Mouse (Mus musculus) spleen, adult 12 weeks (tissue): ENCODE measurements around the gene Gm42715.
A peak's percentile ranks its signal among the peaks of the same experiment; 100 is the strongest.
"Not testable (repeated sequence)": the region's sequence is repeated elsewhere in the genome, so short reads cannot be mapped to it uniquely, and the experiment has no call there.

Experiments used
- DNase-seq: peaks from one replicate; pipeline ENCODE4 v3.0.0; 2022; ENCODE audit warnings: low spot score

The Gm42715 gene

GRCm38 (mm10) chr7:127519284-127519683 is at the start of gene Gm42715:
Gene Gm42715, plus strand, starts transcription at chr7:127519584.
- no peak for DNase-seq

- no peak for DNase-seq
Measured at GRCm38 (mm10) chr7:127470011-127470715, 49.2 kb upstream of the Gm42715 start.

GRCm38 (mm10) chr7:127470743-127471645 is 48.4 kb upstream of the Gm42715 start:
- peak; percentile 80 for DNase-seq

DNA sequence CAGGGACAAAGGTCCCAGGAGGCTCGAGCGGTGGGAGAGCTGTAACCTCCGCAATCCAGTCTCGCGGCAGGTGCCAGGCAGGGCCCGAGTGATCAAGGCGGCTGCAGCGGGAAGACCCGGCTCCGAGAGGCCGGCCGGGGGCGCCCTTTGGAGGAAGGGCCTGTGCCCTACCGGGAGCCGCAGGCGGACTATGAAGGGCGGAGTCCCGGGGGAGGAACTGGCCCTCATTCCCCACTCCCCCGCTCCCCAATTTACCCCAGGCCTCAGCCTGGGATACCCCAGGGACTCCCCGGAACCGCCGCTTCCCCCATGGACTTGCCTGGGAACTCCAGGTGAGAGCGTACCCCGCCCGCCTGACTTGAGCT is 47.8 kb upstream of the Gm42715 start:
- no peak for DNase-seq

GRCm38 (mm10) chr7:127472060-127472459 is 47.3 kb upstream of the Gm42715 start:
- DNase-seq, result no peak

DNA sequence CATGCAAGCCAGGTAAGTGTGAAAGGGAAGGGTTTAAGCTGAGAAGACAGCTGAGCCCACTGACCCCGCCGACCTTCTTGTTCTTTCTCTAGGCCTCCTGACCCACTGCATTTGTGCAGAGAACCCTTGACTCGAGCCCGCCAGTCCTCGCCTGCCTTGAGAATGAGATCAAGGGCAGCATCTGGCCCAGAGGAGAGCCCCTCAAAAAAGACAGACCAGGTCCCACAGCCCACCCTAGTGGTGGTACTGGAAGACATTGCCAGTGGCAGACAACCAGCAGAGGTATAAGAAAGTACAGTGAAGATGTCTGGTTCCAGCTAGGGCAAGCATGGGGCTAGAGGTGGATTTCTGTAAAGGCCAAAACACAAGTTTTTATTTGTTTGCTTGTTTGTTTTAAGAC is 45.7 kb upstream of the Gm42715 start:
- no peak for DNase-seq

DNA sequence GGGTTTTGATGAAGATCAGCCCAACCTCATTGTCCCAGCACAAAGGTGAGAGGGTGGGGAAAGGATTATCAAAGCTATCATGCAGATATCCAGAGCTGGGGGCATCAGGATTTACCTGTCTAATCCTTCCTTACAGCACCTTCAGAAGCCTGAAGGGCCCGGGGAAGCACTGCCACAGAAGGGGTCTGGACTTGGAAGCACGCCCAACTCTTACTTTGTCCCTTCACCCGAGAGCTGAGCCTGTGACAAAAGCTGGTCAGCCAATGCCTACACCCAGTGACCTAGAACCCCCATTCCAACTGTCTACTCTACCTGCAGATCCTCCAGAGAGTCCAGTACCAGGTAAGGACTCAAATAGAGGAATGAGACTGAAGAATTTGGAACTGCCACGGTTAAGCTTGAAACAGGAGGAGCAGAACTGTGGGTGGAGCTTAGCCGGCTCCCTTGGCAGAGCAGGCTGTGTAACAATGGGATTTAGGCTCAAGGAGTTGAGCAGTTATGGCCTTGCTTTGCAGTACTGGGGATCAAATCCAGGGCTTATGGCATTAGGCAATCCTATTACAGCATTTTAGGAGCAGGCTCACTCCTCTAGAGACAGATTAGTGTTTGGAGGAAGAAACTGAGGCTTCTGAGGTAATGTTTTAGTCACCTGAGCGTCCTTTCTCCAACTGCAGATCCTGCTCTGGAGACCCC is 44.9 kb upstream of the Gm42715 start:
- no peak for DNase-seq

DNA sequence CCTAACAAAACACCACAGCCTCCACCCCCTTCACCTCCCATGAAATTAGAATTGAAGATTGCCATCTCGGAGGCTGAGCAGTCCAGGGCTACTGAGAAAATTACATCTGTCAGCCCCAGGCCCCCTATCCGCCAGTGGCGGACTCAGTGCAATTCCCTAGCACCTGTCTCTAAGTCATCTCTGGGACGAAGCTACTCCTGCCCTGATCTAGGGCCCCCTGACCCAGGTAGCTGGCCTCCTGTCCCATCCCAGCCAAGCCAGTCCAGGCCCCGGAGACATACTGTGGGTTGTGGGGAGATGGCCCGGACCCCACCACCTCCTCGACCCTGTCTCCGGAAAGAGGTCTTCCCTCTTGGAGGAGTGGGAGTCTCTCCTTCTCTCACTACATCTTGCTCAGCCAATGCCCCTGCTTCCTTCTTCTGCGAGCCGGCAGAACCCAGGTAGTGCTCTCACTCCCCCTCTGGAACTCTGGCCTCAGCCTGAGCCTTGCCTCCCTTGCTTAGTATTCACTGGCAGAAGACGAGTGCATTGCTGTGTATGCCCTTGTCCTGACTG is 44.1 kb upstream of the Gm42715 start:
- no peak for DNase-seq

DNA sequence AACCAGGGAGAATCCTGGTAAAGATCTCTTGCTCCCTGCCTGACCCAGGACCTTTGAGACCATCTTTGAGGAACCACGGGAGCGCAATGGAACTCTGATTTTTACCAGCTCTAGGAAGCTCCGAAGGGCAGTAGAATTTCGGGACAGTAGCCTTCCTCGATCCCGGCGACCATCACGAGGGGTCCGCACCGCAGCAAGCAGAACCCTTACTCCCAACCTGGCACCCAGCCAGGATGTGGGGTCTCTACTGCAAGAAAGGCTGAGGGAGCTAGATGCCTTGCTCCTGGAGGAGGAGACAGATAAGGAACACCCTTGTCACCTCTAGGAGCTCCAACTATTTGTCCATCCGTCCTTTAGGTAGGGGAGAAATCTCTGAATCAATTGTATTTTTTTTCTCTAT is 43.0 kb upstream of the Gm42715 start:
- DNase-seq, result no peak

- no peak for DNase-seq
Measured at GRCm38 (mm10) chr7:127476855-127477254, 42.5 kb upstream of the Gm42715 start.

DNA sequence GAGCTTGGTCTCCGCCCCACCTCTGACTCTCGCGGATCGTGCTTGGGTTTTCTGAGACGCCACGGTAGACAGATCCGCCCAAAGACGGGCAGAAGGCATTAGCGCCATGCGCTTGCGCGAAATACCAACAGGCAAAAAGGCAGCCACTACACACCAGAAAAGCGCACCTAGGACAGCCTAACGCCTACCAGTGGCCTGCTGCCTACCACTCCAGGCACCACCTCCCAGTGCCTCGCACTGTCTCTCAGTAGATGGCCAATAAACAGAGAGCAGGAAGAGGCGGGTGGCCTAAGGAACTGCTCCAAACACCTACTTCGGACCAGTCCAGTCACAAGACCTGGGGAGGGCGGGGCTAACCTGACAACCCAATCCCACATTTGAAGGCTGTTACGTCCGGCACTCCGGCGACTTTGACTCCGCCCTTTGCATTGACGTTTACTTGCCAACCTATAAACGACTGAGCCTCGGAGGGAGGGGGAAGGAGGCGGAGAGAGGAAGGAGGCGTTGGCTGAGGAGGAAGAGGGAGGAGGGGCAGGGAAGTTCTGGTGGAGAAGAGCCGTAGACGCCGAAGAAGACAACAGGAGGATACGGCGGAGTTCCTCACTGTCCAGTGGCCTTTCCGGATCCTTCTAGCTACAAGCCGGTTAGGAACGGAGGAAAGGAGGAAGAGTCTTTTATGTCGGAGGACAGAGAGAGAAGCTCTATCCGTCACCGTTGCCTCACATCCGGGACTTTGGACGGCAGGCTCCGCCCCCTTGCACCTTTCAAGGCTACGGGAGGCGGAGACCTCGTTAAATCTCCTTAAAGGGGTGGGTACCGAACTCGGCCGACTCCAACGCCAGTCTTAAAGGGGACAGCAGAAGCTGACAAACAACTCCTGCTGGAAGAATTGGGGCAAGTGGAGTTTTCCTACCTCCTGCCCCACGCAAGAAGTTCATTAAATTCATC is 41.4 kb upstream of the Gm42715 start:
- DNase-seq, result peak; percentile 99

DNA sequence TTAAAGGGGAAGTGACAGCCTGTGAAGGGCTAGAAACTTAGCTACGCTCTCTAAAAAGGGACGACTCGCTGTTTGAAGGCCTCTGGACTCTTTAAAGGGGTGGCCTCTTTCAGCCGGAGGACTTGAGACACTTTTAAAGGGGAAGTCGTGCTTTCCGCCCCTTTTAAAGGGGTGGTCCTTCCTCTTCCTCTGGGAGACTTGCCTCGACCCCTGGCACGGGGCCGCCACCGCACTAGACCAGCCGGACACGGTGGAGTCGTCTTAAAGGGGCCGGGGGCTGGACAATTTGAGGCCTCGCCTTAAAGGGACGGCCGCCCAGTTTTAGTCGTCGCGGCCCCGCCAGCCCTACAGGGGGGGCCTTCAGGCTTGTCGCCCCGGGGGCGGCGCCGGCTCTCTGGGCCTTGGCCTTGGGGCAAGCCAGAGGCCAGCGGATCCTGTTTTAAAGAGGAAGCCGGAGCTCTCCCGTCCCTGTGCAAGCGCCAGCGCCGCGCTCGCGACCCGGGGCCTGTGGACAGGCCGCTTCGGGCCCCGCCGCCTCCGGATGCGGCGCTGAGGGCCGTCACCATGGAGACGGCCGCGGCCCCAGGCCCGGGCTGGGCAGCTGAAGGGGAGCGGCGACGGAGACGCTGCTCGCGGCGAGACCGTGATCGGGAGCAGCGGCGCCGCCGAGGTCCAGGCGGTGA is 40.6 kb upstream of the Gm42715 start, which contains the start of gene Fbrs:
Fbrs (plus strand) TSS at position 565 of the 683 bp plus-strand sequence.
- no peak for DNase-seq

DNA sequence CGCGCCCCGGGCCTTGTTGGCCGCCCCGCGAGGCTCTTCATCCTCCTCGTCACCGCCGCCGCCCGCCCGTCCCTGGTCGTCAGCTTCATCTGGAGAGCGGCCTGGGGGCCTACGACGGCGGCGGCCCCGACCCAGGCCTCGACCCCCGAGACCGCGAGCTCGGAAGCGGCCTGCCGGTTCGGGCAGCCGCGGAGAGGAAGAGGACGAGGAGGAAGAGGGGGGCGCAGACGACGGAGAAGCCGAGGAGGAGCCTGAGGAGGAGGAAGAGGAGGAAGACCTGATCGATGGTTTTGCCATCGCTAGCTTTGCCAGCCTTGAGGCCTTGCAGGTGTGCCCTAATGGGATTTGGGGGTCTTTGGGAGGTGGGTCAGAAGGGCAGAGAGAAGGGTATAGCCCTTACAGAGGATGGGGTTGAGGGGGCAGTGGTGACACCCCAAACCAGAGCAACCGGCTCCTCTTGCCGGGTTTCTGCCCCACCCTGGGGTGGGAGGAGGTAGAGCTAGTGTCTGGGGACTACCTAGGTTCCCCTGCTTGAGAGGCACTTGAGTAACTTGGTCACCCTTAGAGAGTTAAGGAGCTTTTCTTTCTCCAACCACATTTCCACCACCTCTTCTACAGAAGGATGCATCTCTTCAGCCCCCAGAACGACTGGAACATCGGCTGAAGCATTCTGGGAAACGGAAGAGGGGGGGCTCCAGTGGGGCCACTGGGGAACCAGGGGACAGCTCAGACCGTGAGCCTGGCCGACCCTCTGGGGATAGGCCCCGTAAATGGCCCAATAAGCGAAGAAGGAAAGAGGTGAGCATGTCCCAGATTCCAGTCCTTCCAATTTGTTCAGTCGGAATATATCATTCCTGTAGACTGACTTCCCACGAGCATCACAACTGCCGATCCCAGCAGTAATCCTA is 39.8 kb upstream of the Gm42715 start:
- DNase-seq, result peak; percentile 32

- peak; percentile 44 for DNase-seq
Measured at GRCm38 (mm10) chr7:127480321-127480720, 39.1 kb upstream of the Gm42715 start.

DNA sequence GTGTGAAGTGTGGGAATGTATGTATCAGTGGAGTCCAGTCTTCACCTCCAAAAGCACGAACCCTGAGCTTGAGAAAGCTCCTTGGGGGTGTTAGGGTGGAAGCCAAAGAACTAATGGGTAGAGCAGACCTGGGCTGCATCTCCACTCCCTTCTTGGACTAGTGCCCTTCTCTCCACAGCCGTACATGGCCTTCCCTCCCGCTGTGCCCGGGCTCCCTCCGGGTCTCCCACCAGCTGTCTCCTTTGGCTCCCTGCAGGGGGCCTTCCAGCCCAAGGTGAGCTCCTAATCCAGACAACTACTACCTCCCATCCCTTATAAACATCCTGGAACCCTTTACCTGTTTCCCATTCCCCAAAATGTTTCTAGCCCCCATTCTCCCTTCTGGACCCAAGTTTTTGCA is 34.0 kb upstream of the Gm42715 start:
- no peak for DNase-seq

GRCm38 (mm10) chr7:127488364-127488763 is 31.0 kb upstream of the Gm42715 start:
- not testable (repeated sequence) for DNase-seq

GRCm38 (mm10) chr7:127489982-127490381 is 29.4 kb upstream of the Gm42715 start:
- no peak for DNase-seq

DNA sequence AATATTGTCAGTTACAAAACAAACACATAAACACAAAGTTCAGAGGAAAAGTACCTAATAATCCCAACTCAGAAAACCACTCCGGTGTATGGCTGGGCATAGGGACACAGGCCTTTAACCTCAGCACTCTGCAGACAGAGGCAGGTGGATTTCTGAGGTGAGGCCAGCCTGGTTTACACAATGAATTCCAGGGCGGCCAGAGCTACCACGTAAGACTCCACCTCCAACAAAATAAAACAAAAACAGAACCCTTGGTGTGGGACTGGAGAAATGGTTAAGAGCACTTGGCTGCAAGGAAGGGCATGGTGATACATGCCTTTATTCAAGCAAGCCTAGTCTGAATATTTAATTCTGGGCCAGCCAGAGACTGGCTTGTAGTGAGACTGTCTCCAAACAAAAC is 27.5 kb upstream of the Gm42715 start:
- no peak for DNase-seq

DNA sequence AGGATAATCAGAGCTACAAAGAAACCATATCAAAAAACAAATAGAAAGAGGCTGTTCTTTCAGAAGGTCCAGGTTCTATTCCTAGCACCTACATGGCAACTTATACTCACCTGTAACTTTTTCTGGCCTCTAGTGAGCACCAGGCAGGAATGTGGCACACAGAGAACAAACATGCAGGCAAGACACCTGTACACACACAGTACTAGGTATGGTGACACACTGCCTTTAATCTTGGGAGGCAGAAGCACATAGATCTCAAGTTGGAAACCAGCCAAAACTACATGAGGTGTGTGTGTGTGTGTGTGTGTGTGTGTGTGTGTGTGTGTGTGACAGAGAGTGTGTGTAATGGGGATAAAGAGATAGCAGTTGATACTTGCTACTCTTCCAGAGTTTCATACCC is 24.7 kb upstream of the Gm42715 start:
- no peak for DNase-seq

DNA sequence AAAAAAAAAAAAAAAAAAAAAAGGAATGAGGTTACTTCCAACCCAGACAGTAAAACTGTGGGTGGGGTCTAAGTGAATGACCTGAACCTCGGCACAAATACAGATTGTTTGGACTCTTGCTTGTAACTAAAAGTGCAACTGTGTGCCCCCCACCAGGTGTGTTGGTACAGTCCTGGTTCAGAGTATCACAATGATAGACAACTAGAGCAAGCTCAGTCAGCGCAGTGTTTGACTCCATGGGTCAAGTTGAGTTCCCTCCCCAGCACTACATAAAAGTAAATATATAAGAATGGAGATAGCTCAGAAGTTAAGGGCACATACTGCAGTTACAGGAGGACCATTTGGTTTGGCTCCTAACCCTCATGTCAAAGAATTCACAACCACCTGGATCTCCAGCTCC is 22.0 kb upstream of the Gm42715 start:
- no peak for DNase-seq
